Mouse (Mus musculus) cortical plate, adult 2 months (tissue): ENCODE data around the gene Tmem50a.

Source experiments
- CTCF ChIP-seq: fragments of 200-500 bp; IDR thresholded peaks from 2 replicates; pipeline ENCODE4 v1.5.1; 2011; ENCODE audit warnings: mild to moderate bottlenecking, control low read depth, low read length; ENCODE audit not compliant: insufficient read depth; ENCODE audit errors: extremely low read depth
- POLR2A ChIP-seq: fragments of 200-500 bp; IDR thresholded peaks from 2 replicates; pipeline ENCODE4 v1.6.1; 2011; ENCODE audit warnings: mild to moderate bottlenecking, low read length, control low read depth; ENCODE audit not compliant: insufficient read depth; ENCODE audit errors: extremely low read depth

- peak; percentile 68 for TF ChIP-seq CTCF
- TF ChIP-seq POLR2A, result no peak
Measured at GRCm38 (mm10) chr4:134879410-134879981, 35.3 kb downstream of the Tmem50a start.
